Mouse (Mus musculus): ENCODE data around the gene Pramef25. TPM values are rescaled to one million over a fixed set of nuclear protein-coding genes. Genes with fewer than 3 reads are reported as not detected.
"Not testable (repeated sequence)": the region's sequence is repeated elsewhere in the genome, so short reads cannot be mapped to it uniquely, and the experiment has no call there.

Pramef25 gene
- polyA plus RNA-seq, 1 experiment from 2014 or later: not detected

DNA sequence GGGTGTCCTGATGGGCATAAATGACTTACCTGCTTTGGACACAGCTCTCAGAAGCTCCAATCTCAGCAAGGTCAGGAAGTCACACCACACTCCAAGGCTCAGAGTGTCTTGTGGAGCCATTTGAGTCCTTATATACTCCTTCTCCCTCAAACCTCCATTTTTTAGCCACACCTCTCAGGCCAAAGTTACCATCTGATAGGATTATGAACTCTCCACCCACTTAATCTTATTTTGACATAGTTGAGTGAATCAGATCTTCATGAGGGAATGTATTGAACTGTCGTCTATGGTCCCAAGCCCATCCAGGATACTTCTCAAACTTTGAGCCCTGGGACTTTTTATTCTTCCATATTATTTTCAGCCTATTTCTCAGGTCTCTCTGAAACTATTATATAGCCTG is 50.5 kb downstream of the Pramef25 start, which contains the start of gene Pramef6:
Gene Pramef6 (minus strand): TSS at position 101 of the 400 bp plus-strand sequence.
- not testable (repeated sequence) for ATAC-seq (ENCODE audit: insufficient number of reproducible peaks, insufficient read depth, low FRiP score, low read depth); H3K4me1 ChIP-seq (ENCODE audit: control insufficient read depth in 2 of 2, insufficient read depth in 2 of 2, low read length in 2 of 2); H3K27me3 ChIP-seq (ENCODE audit: control insufficient read depth, insufficient read depth, low read length); H3K36me3 ChIP-seq (ENCODE audit: control insufficient read depth, insufficient read depth, low read length); H3K4me2 ChIP-seq (ENCODE audit: low read length); H3K9me3 ChIP-seq (ENCODE audit: control insufficient read depth, low read length); H3K4me3 ChIP-seq (ENCODE audit: control insufficient read depth in 1 of 2, insufficient read depth in 1 of 2, low read depth in 1 of 2, low read length in 2 of 2); H3K27ac ChIP-seq (replicated peaks in 1 of 2; ENCODE audit: control insufficient read depth in 1 of 2, insufficient read depth in 1 of 2, low read depth in 2 of 2, low read length in 2 of 2); H3K9ac ChIP-seq (ENCODE audit: low read length)
- 79% methylated on average over 1 of the region's 1 CpGs for WGBS

Other genes with a start within 250 kb of the Pramef25 start
- not detected in 2 replicates for gene Gm13089, start 248.3 kb downstream of the Pramef25 start, polyA plus RNA-seq (2014; fragmentation: Nextera tagmentation; extraction: Ambion mirVana)
- gene Gm13078, start 231.6 kb downstream of the Pramef25 start, polyA plus RNA-seq (2014; fragmentation: Nextera tagmentation; extraction: Ambion mirVana): not detected in 2 replicates
- not detected in 2 replicates for gene Gm13023, start 161.7 kb downstream of the Pramef25 start, polyA plus RNA-seq (2014; fragmentation: Nextera tagmentation; extraction: Ambion mirVana)
- not detected in 2 replicates for gene Gm13084, start 134.9 kb downstream of the Pramef25 start, polyA plus RNA-seq (2014; fragmentation: Nextera tagmentation; extraction: Ambion mirVana)
- gene Gm13103, start 104.5 kb downstream of the Pramef25 start, polyA plus RNA-seq (2014; fragmentation: Nextera tagmentation; extraction: Ambion mirVana): not detected in 2 replicates
- gene Pramef6, start 50.6 kb downstream of the Pramef25 start, polyA plus RNA-seq (2014; fragmentation: Nextera tagmentation; extraction: Ambion mirVana): not detected in 2 replicates
- not detected in 2 replicates for gene Gm13101, start 15.9 kb upstream of the Pramef25 start, polyA plus RNA-seq (2014; fragmentation: Nextera tagmentation; extraction: Ambion mirVana)
- not detected in 2 replicates for gene Pramef17, start 43.4 kb upstream of the Pramef25 start, polyA plus RNA-seq (2014; fragmentation: Nextera tagmentation; extraction: Ambion mirVana)
- gene Pramel4, start 108.1 kb upstream of the Pramef25 start, polyA plus RNA-seq (2014; fragmentation: Nextera tagmentation; extraction: Ambion mirVana): not detected in 2 replicates
- not detected in 2 replicates for gene Gm13102, start 155.5 kb upstream of the Pramef25 start, polyA plus RNA-seq (2014; fragmentation: Nextera tagmentation; extraction: Ambion mirVana)
- gene Oog3, start 211.6 kb upstream of the Pramef25 start, polyA plus RNA-seq (2014; fragmentation: Nextera tagmentation; extraction: Ambion mirVana): not detected in 2 replicates
- gene Oog2, start 239.7 kb upstream of the Pramef25 start, polyA plus RNA-seq (2014; fragmentation: Nextera tagmentation; extraction: Ambion mirVana): not detected in 2 replicates